Mouse (Mus musculus) liver, postnatal 0 days (tissue): Measurements from ENCODE around the gene Sez6l.

Experiments used
- CTCF ChIP-seq: sonication (generic); IDR thresholded peaks from 2 replicates; pipeline ENCODE4 v1.5.1; 2016; ENCODE audit warnings: antibody characterized with exemption, low read depth
- EP300 ChIP-seq: IDR thresholded peaks from 2 replicates; pipeline ENCODE4 v1.6.1; 2016; ENCODE audit warnings: antibody characterized with exemption, low read depth, mild to moderate bottlenecking

DNA sequence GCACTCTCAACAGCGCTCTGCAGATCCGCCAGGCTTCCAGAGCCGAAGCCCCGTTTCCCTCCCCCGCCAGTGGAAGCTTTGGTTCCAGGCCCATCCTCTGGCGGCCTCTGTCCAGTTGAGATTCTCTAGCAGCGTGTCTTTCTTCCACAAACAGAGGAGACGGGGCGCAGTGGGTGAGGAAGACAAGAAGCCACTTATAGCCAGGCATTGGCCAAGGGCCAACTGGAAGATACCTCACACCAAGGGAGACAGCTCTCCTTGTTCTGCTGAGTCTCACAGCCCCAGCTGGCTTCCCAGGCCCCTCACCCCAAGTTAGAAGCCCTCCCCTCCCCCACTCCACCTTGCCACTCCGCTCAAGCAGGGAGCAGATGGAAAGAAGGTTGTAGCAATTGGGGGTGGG lies 765 bp upstream of the Sez6l start:
- TF ChIP-seq CTCF, result no peak
- TF ChIP-seq EP300, result no peak
